Mouse (Mus musculus) heart, adult 9 months (tissue): ENCODE measurements around the gene Rbms3.

ENCODE experiments used
- DNase-seq, 2 experiments: peaks; one replicate each; pipeline ENCODE4 v3.0.0; 2022; ENCODE audit warnings: low spot score in 2 of 2

The Rbms3 gene

GRCm38 (mm10) chr9:116644616-116645015 lies 985.1 kb downstream of the Rbms3 start:
- DNase-seq: no peak

DNA sequence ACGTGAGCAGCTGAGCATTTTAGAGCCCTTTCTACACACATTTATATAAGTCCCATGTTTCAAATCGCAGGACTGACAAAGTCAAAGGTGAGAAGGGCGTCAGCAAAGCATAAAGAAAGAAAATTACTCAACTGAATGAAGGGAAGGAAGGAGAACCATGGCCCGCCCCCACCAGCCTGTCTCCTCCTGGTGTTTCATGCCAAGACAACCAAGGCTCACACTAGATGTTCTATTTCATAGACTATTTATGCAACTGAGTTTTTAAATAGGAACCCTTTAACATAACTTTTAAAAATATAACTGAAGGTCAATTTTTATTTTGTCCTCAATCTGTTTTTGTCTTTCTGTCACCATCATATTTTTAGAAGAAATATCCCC lies 989.4 kb downstream of the Rbms3 start:
- DNase-seq: no peak

- peak in 1 of 2 experiments; percentile 29 for DNase-seq
Measured at GRCm38 (mm10) chr9:116639597-116640301, 990.0 kb downstream of the Rbms3 start.

DNA sequence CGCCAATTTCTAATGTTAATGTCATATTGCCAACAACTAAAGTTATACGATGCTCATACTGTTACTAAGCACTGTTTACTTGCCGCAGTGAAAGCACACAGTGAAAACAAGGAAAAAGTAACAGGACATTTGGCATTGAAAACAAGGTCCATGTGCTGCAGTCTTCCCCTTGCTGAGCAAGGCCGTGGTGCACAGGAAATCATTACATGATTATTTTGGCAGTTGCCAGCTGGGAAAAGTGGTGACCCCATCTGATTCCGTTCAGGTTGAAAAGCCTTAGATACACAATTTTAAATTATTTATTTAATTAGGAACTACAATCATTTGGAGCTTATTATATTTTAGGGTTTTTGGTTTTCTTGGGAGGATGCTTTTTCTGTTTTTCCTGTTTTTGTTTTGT lies 995.9 kb downstream of the Rbms3 start:
- no peak for DNase-seq

DNA sequence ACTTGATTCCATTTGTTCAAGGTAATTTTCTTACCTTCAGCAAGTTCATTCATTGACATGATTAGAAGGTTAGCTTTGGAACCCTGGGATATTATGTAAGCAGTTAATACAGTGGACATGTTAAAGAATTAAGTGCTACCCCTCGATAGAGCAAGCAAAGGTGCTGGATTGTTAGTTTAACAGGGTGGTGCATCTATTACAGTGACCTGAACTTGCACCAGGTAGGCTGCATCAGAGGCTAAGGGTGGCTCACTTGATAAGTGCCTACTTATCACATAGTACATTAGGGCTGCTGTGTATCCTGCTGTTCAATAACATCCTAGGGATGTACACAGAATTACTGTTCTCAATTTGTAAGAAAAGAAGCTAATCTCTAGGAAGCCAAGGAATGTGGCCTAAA lies 996.6 kb downstream of the Rbms3 start:
- DNase-seq: no peak

- DNase-seq: no peak
Measured at GRCm38 (mm10) chr9:116631816-116632215, 997.9 kb downstream of the Rbms3 start.

DNA sequence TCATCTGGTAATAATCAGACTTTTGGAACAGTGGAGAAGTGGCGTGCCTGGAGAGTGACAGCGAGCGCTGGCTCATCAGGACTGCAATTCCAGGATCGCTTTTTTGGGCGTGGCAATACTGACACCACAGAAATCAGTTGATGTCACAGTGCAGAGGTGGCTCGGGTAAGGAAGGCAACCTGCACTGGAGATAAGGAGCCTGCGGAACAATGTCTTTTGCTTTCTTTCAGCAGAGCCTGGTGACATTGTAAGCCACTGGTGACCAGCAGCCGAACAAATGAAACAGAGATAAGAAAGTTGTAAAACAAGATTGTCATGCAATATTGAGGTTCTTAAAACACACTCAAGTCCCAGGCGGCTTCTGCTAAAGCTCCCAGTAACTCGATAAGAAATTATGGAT lies 998.9 kb downstream of the Rbms3 start:
- no peak for DNase-seq

- no peak for DNase-seq
Measured at GRCm38 (mm10) chr9:116620434-116620833, 1009.3 kb downstream of the Rbms3 start.

DNA sequence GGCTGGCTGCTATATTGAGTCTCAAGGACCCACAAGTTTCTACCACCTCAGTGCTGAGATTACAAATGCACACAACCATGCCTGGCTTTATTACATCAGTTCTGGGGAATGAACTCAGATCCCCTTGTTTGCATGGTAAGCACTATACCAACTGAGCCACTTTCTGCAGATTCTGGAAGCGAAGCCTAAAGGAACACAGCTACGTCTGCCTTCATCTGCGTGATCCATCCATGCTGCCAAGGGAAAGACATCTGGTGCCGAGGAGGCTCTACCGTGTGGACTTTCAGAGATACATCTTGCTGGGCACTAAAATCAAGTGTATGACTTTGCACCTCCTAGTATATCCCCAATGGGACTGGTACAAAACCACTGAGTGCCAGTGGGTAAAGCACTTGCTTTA lies 1010.8 kb downstream of the Rbms3 start:
- no peak for DNase-seq

GRCm38 (mm10) chr9:116613276-116613675 lies 1016.4 kb downstream of the Rbms3 start:
- peak; percentile 7 to 17 for DNase-seq

DNA sequence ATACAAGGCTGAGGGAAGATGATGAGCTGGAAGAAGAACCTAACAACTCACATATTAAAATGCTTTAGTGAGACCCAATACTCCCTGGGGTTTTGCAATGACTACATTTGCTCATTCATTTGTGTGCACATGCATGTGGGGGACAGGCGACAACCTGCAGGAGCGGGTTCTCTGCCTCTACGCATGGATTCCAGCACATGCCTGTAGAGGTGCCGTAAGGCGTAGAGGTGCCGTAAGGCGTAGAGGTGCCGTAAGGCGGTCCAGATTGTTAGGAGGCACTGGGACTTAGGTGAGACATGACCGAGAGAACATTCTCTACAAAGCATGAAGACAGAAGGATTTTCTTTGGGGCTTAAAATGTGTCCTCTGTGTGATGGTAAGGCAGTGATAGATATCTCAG lies 1033.7 kb downstream of the Rbms3 start:
- no peak for DNase-seq

DNA sequence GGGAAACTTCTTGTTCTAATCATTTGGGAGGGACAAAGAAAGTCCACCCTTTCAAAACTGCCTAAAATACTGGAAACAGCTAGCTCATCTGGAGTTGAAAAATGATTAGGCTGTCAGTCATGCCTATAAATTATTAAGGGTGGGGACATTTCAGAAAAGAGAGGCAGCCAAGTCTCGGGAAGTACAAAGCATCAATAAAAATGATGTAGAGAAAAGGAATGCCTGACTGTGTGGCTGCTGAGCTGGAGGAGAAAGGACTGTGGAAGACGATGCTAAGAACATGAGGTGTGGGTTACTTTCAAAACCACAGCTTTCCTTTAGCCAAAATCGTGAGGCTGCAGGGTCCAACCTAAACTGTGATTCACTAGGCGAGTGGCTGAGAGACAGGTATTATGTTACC lies 1037.2 kb downstream of the Rbms3 start:
- DNase-seq: no peak

GRCm38 (mm10) chr9:116591071-116591470 lies 1038.6 kb downstream of the Rbms3 start:
- DNase-seq: peak; percentile 44 to 49

DNA sequence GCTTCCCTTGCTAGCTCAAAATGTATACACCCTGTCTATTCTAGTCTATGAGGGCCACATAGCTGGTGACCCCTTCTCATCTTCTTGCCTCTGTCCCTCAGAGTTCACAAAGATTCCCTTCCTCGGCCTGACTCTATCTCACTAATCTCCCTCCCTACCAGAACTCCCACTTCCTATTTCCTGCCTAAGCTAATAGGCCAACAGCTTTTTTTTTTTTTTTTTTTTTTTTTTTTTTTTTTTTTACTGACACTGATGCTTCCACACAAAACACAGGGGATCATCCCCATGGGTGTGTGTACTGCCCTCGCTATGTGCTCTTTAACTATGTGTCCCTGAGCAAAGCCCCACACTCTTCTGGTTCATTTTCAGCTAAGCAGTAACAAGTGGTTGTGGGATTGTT lies 1060.0 kb downstream of the Rbms3 start:
- DNase-seq: no peak

- no peak for DNase-seq
Measured at GRCm38 (mm10) chr9:116566711-116567110, 1063.0 kb downstream of the Rbms3 start.

- no peak for DNase-seq
Measured at GRCm38 (mm10) chr9:116557781-116558180, 1071.9 kb downstream of the Rbms3 start.

GRCm38 (mm10) chr9:116556641-116557040 lies 1073.1 kb downstream of the Rbms3 start:
- no peak for DNase-seq

- peak in 1 of 2 experiments; percentile 19 for DNase-seq
Measured at GRCm38 (mm10) chr9:116553181-116553580, 1076.5 kb downstream of the Rbms3 start.

DNA sequence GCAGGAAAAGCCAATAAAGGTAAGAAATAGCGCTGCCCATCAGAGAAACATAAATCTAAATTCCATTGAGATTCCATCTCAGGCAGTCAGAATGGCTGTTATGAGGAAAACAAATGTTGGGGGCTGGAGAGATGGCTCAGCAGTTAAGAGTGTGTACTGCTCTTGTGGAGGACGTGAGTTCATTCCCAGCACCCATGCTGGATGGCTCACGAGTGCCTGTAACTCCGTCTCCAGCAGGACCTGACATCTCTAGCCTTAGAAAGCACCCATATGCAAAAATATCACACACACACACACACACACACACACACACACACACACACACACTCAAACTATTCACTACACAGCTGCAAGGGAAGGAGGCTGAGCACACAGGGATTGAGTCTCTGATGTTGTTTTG lies 1083.6 kb downstream of the Rbms3 start:
- DNase-seq: no peak

DNA sequence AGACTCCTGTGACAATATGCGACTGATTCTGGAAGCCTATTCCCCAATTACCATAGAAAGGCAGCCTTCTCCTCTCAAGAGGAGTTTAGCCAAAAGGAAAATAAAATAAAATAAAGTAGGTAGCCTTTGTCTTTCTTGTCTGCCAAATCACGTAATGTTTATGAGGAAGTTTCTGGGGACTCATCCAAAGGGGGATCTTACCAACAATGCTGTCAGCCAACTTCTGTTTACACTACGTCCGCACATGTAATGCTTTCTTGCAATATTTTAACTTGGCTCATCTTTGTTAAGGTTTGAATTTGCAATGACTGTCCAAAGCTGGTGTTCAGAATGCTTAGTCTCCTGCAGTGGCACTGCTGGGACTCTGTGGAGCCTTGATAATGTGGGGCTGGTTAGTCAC lies 1086.9 kb downstream of the Rbms3 start:
- DNase-seq: no peak

- no peak for DNase-seq
Measured at GRCm38 (mm10) chr9:116541976-116542375, 1087.7 kb downstream of the Rbms3 start.

GRCm38 (mm10) chr9:116535709-116536108 lies 1094.0 kb downstream of the Rbms3 start:
- no peak for DNase-seq

DNA sequence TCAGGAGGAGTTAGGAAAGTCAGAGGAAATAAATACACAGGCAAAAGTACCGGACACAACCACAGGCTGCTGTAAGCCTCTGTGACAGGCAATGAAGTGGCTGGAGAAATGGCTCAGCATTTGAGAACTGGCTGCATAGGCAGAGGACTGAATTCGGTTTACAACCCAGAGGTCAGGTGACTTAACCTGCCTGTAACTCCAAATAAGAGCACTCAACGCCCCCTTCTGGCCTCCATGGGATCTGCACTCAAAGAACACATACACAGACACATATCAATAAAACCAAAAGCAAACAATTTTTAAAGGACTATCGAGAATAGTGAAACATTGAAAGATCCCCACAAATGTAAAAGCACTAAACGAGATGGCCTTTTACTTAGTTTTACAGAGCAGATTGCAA lies 1096.3 kb downstream of the Rbms3 start:
- DNase-seq: no peak

GRCm38 (mm10) chr9:116531121-116531520 lies 1098.6 kb downstream of the Rbms3 start:
- DNase-seq: no peak
